Mouse (Mus musculus): ENCODE results near the gene 1500015O10Rik. TPM values are rescaled to one million over a fixed set of nuclear protein-coding genes. Genes with fewer than 3 reads are reported as not detected.
A peak's percentile ranks its signal among the peaks of the same experiment; 100 is the strongest.

The 1500015O10Rik gene
- total RNA-seq, 2 experiments from 2014 or later = 2.3 to 2.9 TPM

DNA sequence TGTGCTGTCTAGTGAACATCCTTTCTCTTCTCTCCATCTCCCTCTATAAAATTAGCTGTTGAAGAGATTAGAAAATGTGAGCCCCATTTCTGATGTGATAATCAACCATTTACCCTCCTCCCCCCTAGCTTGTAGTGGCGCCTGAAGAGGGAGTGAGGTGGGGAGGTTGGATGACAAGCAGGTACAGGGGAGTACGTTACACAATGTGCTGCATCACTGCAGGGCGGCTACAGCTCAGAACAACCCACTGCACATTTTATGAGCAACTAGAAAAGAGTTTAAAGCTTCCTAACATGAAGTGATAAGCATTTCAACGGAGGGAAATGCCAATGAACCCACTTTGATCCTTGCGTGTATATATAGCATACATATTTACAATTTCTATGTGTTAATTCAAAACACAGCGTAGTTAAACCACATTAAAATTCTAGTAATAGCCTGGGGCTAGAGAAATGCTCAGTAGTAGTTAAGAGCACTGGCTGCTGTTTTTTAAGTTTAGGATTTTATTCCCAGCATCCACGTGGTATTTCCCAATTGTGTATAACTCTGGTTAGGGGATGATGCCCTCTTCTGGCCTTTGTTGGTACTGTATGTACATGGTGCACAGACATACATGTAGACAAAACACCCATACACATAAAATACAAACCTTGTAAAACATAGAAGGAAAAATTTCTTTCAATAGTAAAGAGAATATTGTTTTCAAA lies 7.6 kb downstream of the 1500015O10Rik start:
- Histone ChIP-seq H3K4me3 (no peak overlapping the region), H3K27ac (no peak overlapping the region)
- peak; percentile 71 for TF ChIP-seq CTCF (IDR thresholded peaks at IDR 0.05)
- DNase-seq (ENCODE audit: extremely low spot score in 1 of 2, low spot score in 2 of 2) = peak; percentile 38 to 49
- intact Hi-C loops (cut with DNase I) = loop anchor here (2.0 to 10.0 kb wide), 4 partner anchors 103 to 603 kb away; partner anchors contain the start of gene Nck2

- DNase-seq (ENCODE audit: extremely low spot score in 1 of 2, low spot score in 2 of 2) = no peak
- intact Hi-C loops (cut with DNase I) = loop anchor here (2.0 to 10.0 kb wide), 4 partner anchors 104 to 604 kb away; partner anchors contain the start of gene Nck2
- Histone ChIP-seq H3K4me3 (no peak overlapping the region), H3K27ac (no peak overlapping the region)
- TF ChIP-seq CTCF (IDR thresholded peaks at IDR 0.05) = no peak
These were observed 8.1 kb downstream of the 1500015O10Rik start for GRCm38 (mm10) chr1:43738519-43738894.

DNA sequence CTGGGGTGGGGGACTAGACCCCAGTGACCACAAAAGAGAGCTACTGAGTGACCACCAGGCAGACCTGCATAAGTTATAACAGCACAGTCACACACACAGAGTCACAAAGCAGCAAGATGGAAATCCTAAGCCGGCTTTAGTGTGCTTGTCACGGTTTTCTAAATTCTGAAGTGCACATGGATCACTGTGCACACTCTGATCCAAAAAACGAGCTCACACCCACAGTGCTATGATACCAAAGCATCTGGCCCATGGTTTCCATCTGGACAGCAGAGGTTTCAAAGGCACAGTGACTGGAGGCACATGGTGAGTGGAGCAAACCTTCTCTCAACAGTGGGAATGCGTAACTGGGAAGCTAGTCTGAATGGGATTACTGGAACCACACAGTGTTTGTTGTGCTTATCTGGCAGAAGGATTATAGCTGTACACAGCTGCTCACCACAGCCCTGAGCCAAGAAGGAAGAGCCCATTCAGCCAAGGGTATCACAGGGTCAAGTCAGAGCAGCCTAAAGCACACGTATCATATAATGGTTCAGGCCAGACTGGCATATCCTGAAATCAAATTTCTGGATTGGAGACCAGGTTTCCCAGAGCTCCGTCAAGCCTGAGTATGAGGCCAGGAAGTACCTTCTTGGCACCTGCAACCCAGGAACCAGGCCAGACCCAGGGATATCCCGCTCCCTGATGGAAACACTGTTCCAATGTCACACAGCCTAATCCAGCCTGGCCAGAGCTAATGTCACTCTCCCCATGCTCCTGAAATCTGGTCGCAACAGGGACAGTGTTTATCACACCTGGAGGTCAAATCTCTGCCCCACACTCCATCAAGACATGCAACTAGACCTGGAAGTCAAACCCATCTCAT lies 24.3 kb downstream of the 1500015O10Rik start:
- Histone ChIP-seq H3K4me3 (no peak overlapping the region), H3K27ac (no peak overlapping the region)
- DNase-seq (ENCODE audit: extremely low spot score in 1 of 2, low spot score in 2 of 2) = no peak
- TF ChIP-seq CTCF (IDR thresholded peaks at IDR 0.05) = no peak
- intact Hi-C loops (cut with DNase I) = loop anchor here (5.0 kb wide), 1 partner anchor 288 kb away; no protein-coding TSS in a partner anchor

GRCm38 (mm10) chr1:43760085-43760484 lies 29.7 kb downstream of the 1500015O10Rik start:
- DNase-seq (ENCODE audit: extremely low spot score in 1 of 2, low spot score in 2 of 2) = no peak
- no peak overlapping the region for H3K4me3 ChIP-seq
- peak; percentile 81 for TF ChIP-seq CTCF (IDR thresholded peaks at IDR 0.05)
- H3K27ac ChIP-seq = no peak overlapping the region
- intact Hi-C loops (cut with DNase I) = loop anchor here (1.0 to 5.0 kb wide), 2 partner anchors 139 to 302 kb away; partner anchors contain the start of gene Gm8251

DNA sequence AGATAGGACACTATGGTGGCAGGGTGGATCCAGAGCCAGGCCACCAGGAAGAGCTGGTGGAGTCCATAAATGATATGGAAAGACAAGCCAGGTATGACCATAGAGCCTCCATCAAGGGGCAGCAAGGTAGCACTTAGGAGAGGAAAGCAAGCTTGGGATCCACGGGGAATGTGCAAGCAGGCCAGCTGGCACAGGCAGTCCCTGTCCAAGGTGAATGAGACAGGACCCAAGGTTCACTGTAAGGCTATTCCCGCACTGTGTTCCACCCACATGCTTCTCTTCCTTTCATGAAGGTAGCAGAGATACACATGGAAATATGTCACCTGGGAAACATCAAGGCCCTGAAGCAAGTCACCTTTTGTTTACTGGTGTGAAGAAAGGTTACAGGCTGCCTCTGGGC lies 34.1 kb downstream of the 1500015O10Rik start:
- Histone ChIP-seq H3K27ac (no peak overlapping the region), H3K4me3 (no peak overlapping the region)
- intact Hi-C loops (cut with DNase I) = loop anchor here (5.0 kb wide), 1 partner anchor 298 kb away; the partner anchor contains the start of gene Gm8251
- TF ChIP-seq CTCF (IDR thresholded peaks at IDR 0.05) = no peak
- DNase-seq (ENCODE audit: extremely low spot score in 1 of 2, low spot score in 2 of 2) = no peak

- intact Hi-C loops (cut with DNase I) = loop anchor here (5.0 kb wide), 1 partner anchor 61 kb away; the partner anchor contains the start of gene Uxs1
- H3K4me3 ChIP-seq = no peak overlapping the region
- no peak for TF ChIP-seq CTCF (IDR thresholded peaks at IDR 0.05)
- no peak overlapping the region for H3K27ac ChIP-seq
- no peak for DNase-seq (ENCODE audit: extremely low spot score in 1 of 2, low spot score in 2 of 2)
These were observed 35.9 kb downstream of the 1500015O10Rik start for GRCm38 (mm10) chr1:43766328-43766727.

DNA sequence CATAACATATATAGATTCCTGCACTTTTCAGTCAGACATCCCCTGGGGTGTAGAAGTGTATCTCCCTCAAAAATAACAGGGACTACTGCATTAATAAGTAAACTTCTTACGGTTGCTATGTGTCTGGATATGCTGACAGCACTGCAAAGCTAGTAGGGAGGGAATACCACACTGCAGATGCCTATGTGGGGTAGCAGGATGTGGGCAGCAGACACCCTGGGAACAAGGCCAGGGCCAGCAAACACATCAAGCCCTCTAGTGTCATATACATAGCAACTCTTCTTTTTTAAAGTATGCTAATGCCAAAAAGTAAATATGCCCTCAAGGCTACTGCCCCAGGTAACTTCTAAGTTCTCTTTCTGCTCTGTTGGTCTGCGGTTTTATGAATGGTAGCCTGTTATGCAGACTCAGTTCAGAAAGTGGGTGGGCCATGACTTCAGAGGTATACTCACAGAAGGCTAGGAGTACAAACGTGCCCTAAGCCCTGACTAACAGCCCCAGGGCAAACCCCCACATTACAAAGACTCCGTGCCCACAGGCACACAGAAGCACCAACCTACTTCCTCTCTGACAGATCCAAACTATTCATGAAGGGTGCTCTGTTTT lies 38.1 kb downstream of the 1500015O10Rik start:
- Histone ChIP-seq H3K27ac (no peak overlapping the region), H3K4me3 (no peak overlapping the region)
- intact Hi-C loops (cut with DNase I) = loop anchor here (5.0 kb wide), 1 partner anchor 59 kb away; the partner anchor contains the start of gene Uxs1
- no peak for DNase-seq (ENCODE audit: extremely low spot score in 1 of 2, low spot score in 2 of 2)
- TF ChIP-seq CTCF (IDR thresholded peaks at IDR 0.05) = no peak

DNA sequence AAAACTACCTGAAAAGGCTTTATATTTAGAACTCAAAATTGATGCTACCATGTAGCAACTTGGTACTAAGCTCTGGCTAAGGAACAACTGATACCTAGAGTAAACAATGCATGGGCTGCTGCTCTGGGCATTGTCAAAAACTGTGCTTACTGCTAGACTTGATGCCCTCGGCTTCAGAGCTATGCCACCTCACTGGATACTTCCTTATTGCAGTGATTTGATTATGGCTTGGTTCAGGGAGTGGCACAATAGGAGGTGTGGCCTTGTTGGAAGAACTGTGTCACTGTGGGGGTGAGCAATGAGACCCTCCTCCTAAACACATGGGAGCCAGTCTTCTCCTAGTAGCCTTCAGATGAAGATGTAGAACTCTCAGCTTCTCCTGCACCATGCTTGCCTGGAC lies 38.9 kb downstream of the 1500015O10Rik start:
- intact Hi-C loops (cut with DNase I) = loop anchor here (5.0 kb wide), 1 partner anchor 58 kb away; the partner anchor contains the start of gene Uxs1
- no peak for DNase-seq (ENCODE audit: extremely low spot score in 1 of 2, low spot score in 2 of 2)
- TF ChIP-seq CTCF (IDR thresholded peaks at IDR 0.05) = no peak
- H3K4me3 ChIP-seq = no peak overlapping the region
- H3K27ac ChIP-seq = no peak overlapping the region

- H3K4me3 ChIP-seq = no peak overlapping the region
- TF ChIP-seq CTCF (IDR thresholded peaks at IDR 0.05) = no peak
- H3K27ac ChIP-seq = no peak overlapping the region
- no peak for DNase-seq (ENCODE audit: extremely low spot score in 1 of 2, low spot score in 2 of 2)
- intact Hi-C loops (cut with DNase I) = no loop called here
These were observed 39.6 kb downstream of the 1500015O10Rik start for GRCm38 (mm10) chr1:43770032-43770431.

DNA sequence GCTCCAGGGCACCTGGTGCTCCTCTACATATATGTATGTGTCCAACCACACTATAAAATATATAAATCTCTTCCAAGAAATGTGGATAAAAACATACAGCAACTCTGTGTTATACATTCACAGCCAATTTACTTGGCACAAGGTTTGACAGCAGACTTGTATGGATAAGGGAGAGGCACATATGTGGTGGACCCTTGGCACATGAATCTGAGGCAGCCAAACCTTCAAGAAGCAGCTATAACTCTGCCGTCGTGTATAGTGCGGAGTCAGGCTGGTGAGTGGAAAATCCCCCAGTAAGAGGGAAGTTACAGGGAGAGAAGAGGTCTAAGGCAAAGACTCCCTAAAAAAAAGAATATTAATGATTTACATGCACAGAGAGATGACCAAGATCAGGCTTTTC lies 42.3 kb downstream of the 1500015O10Rik start:
- no peak overlapping the region for H3K27ac ChIP-seq
- intact Hi-C loops (cut with DNase I) = no loop called here
- DNase-seq (ENCODE audit: extremely low spot score in 1 of 2, low spot score in 2 of 2) = no peak
- H3K4me3 ChIP-seq = no peak overlapping the region
- no peak for TF ChIP-seq CTCF (IDR thresholded peaks at IDR 0.05)

GRCm38 (mm10) chr1:43774126-43774525 lies 43.7 kb downstream of the 1500015O10Rik start:
- TF ChIP-seq CTCF (IDR thresholded peaks at IDR 0.05) = no peak
- Histone ChIP-seq H3K27ac (no peak overlapping the region), H3K4me3 (no peak overlapping the region)
- no peak for DNase-seq (ENCODE audit: extremely low spot score in 1 of 2, low spot score in 2 of 2)
- intact Hi-C loops (cut with DNase I) = no loop called here

All from left cerebral cortex, adult 2 months (tissue).